Mouse (Mus musculus) lung, adult 2 months (tissue): ENCODE results near the gene Vmn1r202.

Experiments used
- CTCF ChIP-seq: fragments of 200-500 bp; IDR thresholded peaks from 2 replicates; pipeline ENCODE4 v1.5.1; 2011; ENCODE audit warnings: mild to moderate bottlenecking, low read length, control low read depth; ENCODE audit not compliant: insufficient read depth
- POLR2A ChIP-seq: fragments of 200-500 bp; IDR thresholded peaks from 2 replicates; pipeline ENCODE4 v1.6.1; 2011; ENCODE audit warnings: low read depth, mild to moderate bottlenecking, control low read depth, low read length, borderline replicate concordance; ENCODE audit errors: extremely low read depth

DNA sequence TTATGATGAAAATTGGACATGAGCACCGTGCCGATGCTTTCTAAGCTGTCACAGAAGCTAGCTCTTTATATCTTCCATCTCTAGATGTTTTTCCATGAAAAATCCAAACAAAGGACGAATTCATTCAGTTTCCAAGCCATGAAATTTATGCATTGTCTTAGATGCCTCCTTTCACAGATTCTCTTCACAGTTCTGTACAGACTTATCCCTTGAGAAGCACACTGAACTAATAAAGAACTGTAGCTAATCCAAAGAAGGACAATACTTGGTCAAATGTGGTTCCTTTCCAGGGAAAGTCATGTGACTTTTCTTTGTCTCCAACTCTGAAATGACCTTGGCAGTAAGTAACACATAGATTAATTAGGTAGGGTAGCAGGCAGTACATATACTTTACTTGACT is 2.8 kb downstream of the Vmn1r202 start:
- TF ChIP-seq CTCF (no peak), POLR2A (no peak)
